Mouse (Mus musculus) heart, adult 8-10 months (tissue): Measurements from ENCODE around the gene Mrps18c. TPM values are rescaled to one million over a fixed set of nuclear protein-coding genes. Genes with fewer than 3 reads are reported as not detected.

Experiments used
- DNase-seq: peaks from one replicate; pipeline ENCODE4 v3.0.0; 2022; ENCODE audit warnings: low spot score
- total RNA-seq, 4 experiments: library from RNA; stranded (reverse); gene quantifications; 2 replicates each; pipeline ENCODE4 v1.2.4; 2022

Gene Mrps18c
- total RNA-seq, 4 experiments from 2014 or later: 78.4 to 102 (median 88.9) TPM

DNA sequence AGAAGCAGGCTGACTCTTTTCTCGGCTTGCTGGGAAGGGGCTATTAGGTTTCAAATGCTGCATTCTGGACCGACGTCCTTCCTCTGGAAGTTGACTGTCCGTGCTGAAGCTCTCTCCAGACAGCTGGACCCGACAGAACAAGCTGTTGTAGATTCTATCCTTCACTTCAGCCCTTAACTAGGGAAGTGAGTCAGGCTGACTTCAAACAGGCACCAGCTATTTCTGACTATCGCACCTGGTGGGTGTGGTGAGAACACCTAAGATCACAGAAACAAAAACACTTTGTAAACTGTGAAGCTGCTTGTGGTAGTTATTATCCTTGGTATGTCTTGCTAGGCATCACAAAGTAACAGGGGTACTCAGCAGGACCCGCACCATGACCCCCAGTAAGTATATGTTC lies 28.1 kb downstream of the Mrps18c start:
- DNase-seq: no peak

DNA sequence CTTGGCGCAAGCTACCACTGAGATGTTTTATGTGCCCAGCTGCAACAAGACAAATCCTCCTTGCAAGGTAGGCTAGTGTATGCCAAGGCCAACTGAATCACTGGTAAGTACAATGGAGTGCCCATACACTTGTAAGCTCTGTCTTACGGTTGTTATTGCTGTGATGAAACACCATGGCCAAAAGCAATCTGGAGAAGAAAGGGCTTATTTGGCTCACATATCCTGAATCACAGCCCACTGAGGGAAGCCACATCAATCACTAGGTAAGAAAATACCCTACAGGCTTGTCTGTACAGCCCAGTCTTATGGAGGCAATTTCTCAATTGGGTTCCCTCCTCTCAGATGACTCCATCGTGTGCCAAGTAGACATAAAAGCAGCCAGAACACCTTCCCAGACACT lies 30.3 kb downstream of the Mrps18c start:
- DNase-seq: no peak

GRCm38 (mm10) chr5:100832680-100833079 lies 34.3 kb downstream of the Mrps18c start:
- no peak for DNase-seq

DNA sequence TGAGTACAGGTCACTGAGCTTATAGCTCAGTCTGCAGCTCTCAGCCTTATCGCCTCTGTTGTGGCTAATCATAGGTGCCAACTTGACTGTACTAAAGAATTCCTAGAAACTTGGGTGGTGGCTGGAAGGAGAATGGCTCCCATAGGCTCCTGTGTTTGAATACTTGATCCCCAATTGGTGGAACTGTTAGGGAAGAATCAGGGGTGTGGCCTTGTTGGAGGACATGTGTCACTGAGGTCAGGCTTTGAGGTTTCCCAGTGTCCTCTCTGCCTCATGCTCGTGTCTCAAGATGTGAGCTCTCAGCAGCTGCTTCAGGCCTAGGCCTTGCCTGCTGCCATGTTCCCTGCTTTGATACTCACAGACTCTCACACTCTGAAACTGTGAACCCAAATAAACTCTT lies 35.4 kb downstream of the Mrps18c start:
- no peak for DNase-seq

DNA sequence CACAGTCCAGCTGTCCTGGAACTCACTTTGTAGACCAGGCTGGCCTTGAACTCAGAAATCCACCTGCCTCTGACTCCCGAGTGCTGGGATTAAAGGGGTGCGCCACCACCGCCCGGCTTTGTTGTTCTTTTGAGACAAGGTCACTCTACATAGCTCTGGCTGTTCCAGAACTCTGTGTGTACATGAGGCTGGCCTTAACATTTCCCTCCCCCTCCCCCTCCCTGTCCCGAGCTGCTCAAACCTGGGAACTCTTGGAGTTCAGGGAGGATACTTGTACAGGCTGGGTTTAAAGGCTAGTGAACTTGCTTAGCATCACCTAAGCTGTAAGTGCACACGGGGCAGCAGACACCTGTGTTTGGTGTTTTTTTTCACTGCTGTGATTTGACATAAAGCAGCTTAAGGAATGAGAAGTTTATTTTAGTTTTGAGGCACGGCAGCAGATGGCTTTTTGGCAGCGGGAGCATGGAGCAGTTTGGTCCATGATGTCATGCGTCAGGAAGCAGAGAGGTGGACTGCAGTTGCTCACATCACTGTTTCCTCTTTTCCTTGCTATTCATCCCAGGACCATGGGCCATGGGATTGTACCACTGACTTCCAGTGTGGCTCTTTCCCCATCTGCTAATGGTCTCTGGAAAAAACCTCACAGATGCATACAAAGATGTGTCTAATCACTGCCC lies 37.6 kb downstream of the Mrps18c start:
- no peak for DNase-seq

DNA sequence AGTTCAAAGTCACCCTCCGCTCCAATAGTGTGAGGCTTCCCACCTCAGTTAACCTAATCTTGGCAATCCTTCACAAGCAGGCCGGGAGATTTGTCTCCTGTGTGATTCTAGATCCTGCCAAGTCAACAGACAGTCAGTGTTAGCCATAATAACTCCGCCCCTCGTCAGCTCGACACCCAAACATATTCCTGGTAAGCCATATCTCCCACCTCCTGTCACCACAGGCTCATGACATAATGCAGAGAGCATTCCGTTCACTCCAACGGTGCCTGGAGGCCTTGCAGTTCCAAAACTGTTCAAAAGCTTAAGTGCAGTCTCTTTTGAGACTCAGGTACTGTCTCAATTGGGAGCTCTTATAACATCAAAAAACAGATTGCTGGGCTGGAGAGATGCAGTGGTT lies 39.5 kb downstream of the Mrps18c start:
- DNase-seq: peak; percentile 72

- DNase-seq: no peak
These were observed 46.1 kb downstream of the Mrps18c start for GRCm38 (mm10) chr5:100844485-100844884.

GRCm38 (mm10) chr5:100845485-100845847 lies 47.0 kb downstream of the Mrps18c start, which contains the start of gene Gpat3:
Gene Gpat3 (plus strand): TSS chr5:100845713.
- peak; percentile 40 for DNase-seq

GRCm38 (mm10) chr5:100845848-100846598 lies 47.6 kb downstream of the Mrps18c start:
- peak; percentile 72 for DNase-seq

DNA sequence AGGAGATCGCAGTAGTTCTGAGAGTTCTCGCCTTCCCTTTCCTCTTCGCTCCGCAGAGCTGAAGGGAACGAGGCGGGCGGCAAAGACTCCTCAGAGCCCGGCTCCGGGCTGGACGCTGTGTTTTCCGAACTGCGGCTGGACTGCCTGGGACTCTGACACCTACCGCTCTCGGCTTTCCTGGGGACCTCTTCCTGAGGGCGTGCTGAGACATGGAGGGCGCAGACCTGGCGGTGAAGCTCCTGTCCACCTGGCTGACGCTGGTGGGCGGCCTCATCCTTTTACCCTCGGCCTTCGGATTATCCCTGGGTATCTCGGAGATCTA lies 48.1 kb downstream of the Mrps18c start:
- DNase-seq: no peak

DNA sequence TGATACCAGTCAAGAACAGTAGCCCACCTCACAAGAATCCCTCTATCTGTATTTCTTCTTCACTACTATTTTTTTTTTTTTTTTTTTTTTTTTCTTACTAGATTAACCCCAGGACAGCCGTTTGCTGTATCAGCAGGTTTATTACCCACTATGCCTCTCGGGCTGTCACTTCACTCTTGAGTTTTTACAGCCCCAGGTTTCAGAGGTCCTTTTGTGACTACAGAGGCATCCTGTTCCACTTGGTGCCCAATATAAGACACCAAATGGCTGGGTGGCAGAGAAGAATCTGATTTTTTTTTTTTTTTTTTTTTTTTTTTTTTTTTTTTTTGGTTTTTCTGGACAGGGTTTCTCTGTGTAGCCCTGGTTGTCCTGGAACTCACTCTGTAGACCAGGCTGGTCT lies 48.7 kb downstream of the Mrps18c start:
- no peak for DNase-seq

DNA sequence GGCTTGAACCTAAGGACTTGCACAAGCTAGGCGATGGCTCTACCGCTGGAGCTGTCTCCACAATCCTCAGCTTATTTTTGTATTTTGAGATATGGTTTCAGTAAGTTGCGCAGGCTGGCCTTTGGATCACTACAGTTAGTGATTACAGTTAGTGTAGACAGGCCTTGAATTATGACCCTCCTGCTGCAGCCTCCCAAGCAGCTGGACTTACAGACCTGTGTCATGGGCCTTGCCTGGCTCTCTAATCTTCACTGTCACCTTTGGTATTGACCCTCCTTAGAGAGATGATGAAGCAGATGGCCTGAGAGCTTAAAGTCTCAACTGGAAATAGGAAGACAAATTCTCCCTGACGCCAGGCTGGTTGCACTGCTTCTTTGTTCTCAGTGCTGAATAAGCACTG lies 55.5 kb downstream of the Mrps18c start:
- no peak for DNase-seq

Other genes starting within 250 kb of the Mrps18c start
- gene Plac8, start 226.4 kb upstream of the Mrps18c start, total RNA-seq: 1 to 10 TPM in 3 of 4 experiments, under 1 TPM in 1; 0.50 to 2.1 (median 1.1) TPM
- 100 to 1,000 TPM; 110 to 120 (median 111) TPM for gene Coq2, start 123.5 kb upstream of the Mrps18c start, total RNA-seq
- 1 to 10 TPM in 3 of 4 experiments, under 1 TPM in 1; 0.98 to 2.6 (median 1.1) TPM for gene Hpse, start 78.9 kb upstream of the Mrps18c start, total RNA-seq
- gene Helq, start within 50 bp of the Mrps18c start, total RNA-seq: 1 to 10 TPM; 2.7 to 5.2 (median 2.8) TPM
- gene Abraxas1, start 22.3 kb downstream of the Mrps18c start, total RNA-seq: 10 to 100 TPM in 2 of 4 experiments, 1 to 10 TPM in 2; 9.3 to 12.5 (median 10.1) TPM
- gene Gpat3, start 47.1 kb downstream of the Mrps18c start, total RNA-seq: 10 to 100 TPM; 20.5 to 28.0 (median 23.1) TPM